Comparison of ENCODE assay signal across 15 mouse cellular contexts in the genomic region with DNA sequence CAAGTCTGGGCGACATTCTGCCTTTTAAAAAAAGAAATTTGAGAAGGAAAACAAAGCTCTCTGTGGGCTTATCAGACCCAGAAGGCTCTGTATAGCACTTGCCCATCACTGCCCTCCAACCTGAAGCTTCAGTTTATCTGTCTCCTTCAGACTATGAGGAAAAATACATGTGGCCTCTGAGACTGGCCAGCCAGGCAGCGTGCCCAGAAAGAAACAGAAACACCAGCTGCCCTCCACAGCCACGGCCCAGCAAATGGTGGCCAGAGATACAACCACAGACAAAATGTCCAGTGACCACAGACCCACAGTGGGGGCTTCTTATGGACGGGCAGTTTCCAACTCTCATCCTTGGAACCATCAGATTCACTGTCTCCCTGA. TPM values are rescaled to one million over a fixed set of nuclear protein-coding genes. Genes with fewer than 3 reads are reported as not detected.
DNase-seq lines count a peak whose midpoint lies in the region; ATAC-seq and TF ChIP-seq lines count a peak whose summit lies in the region.
"Had no signal": no experiment of that assay in that cellular context is flagged by ENCODE, and none has a peak within 500 bp of the region (broad histone marks: within the 10 kb centered on the region; RNA-seq: fewer than 3 reads in every experiment).

No protein-coding gene starts in this region.

- peak overlapping the region; percentile 98 for H3K4me2 ChIP-seq in liver, embryonic 13.5 days
- no peak overlapping the region for H3K4me2 ChIP-seq in forebrain, postnatal 0 days (ENCODE audit: low read depth)
- H3K4me2 ChIP-seq: forebrain, embryonic 12.5 days; heart, embryonic 12.5 days had no signal

- WGBS in spleen, adult 2 months: 48% methylated on average over 4 of the region's 4 CpGs
- 13% methylated on average over 4 of the region's 4 CpGs for WGBS in liver, embryonic 13.5 days (ENCODE audit: insufficient replicate concordance)
- 84% methylated on average over 4 of the region's 4 CpGs for WGBS in forebrain, postnatal 0 days

- ATAC-seq in liver, embryonic 13.5 days (ENCODE audit: low read depth): peak; percentile 46
- no peak for ATAC-seq in forebrain, postnatal 0 days

- no peaks in the 10 kb centered on the region for H3K27me3 ChIP-seq in spleen, adult 2 months (ENCODE audit: control insufficient read depth, insufficient read depth, low read length)
- no peaks in the 10 kb centered on the region for H3K27me3 ChIP-seq in liver, embryonic 13.5 days
- no peaks in the 10 kb centered on the region for H3K27me3 ChIP-seq in forebrain, postnatal 0 days (ENCODE audit: insufficient read depth, low read length)
- H3K27me3 ChIP-seq: heart, embryonic 12.5 days; Patski had no signal

- DNase-seq in spleen, adult 2 months (ENCODE audit: low read depth in 1 of 2, low spot score in 2 of 2): no peak
- no peak for DNase-seq in spleen, adult 18-20 months
- DNase-seq in adipocyte (ENCODE audit: low spot score): peak; percentile 64
- peak; percentile 49 for DNase-seq in liver, embryonic 13.5 days
- peak; percentile 55 to 56 for DNase-seq in spleen, postnatal 10 days (ENCODE audit: low spot score in 2 of 2)
- DNase-seq in forebrain, postnatal 0 days: no peak
- DNase-seq in gastrocnemius, postnatal 4 days (ENCODE audit: low spot score in 2 of 2): no peak
- DNase-seq in testis, postnatal 14 days (ENCODE audit: low spot score): no peak
- DNase-seq: adrenal gland, adult 8-10 months; cerebellum, adult 11 months had no signal

- H3K27ac ChIP-seq in spleen, adult 2 months (ENCODE audit: insufficient read depth, low read length): peak overlapping the region; percentile 72
- H3K27ac ChIP-seq in liver, embryonic 13.5 days: peak overlapping the region; percentile 89
- H3K27ac ChIP-seq in forebrain, postnatal 0 days (ENCODE audit: low read depth, low read length): no peak overlapping the region
- H3K27ac ChIP-seq: embryonic facial prominence, embryonic 10.5 days; forebrain, embryonic 12.5 days; limb, embryonic 10.5 days had no signal

- no peak for TF ChIP-seq CTCF in spleen, adult 2 months (IDR thresholded peaks at IDR 0.05; ENCODE audit: extremely low read depth, insufficient read depth, insufficient read length, insufficient replicate concordance)
- TF ChIP-seq CTCF in forebrain, postnatal 0 days (IDR thresholded peaks at IDR 0.05; ENCODE audit: low read depth): no peak

- peak overlapping the region; percentile 5; the same call in 1 of the 2 replicates for H3K4me3 ChIP-seq in spleen, adult 2 months (ENCODE audit: extremely low read depth, insufficient read depth, insufficient read length)
- H3K4me3 ChIP-seq in liver, embryonic 13.5 days (replicated peaks): peak overlapping the region; percentile 75
- no peak overlapping the region for H3K4me3 ChIP-seq in forebrain, postnatal 0 days (ENCODE audit: low read depth, low read length)
- H3K4me3 ChIP-seq: forebrain, embryonic 12.5 days; heart, embryonic 12.5 days; limb, embryonic 10.5 days had no signal

- peak overlapping the region; percentile 83 for H3K9ac ChIP-seq in liver, embryonic 13.5 days
- H3K9ac ChIP-seq in forebrain, postnatal 0 days: no peak overlapping the region
- H3K9ac ChIP-seq: forebrain, embryonic 12.5 days; heart, embryonic 12.5 days had no signal

- peaks cover 30% of the 10 kb centered on the region; the same call in 1 of the 2 replicates for H3K4me1 ChIP-seq in spleen, adult 2 months (ENCODE audit: control insufficient read depth, insufficient read depth, insufficient read length)
- peaks cover 68% of the 10 kb centered on the region for H3K4me1 ChIP-seq in liver, embryonic 13.5 days (replicated peaks)
- H3K4me1 ChIP-seq in forebrain, postnatal 0 days (ENCODE audit: insufficient read depth): peaks cover 6% of the 10 kb centered on the region; the same call in 1 of the 2 replicates

- no peaks in the 10 kb centered on the region for H3K9me3 ChIP-seq in liver, embryonic 13.5 days (replicated peaks)
- no peaks in the 10 kb centered on the region for H3K9me3 ChIP-seq in forebrain, postnatal 0 days (ENCODE audit: low read length)
- H3K9me3 ChIP-seq: embryonic facial prominence, embryonic 10.5 days; forebrain, embryonic 12.5 days; heart, embryonic 12.5 days; limb, embryonic 10.5 days had no signal

- no peaks in the 10 kb centered on the region for H3K36me3 ChIP-seq in spleen, adult 2 months (ENCODE audit: control insufficient read depth, insufficient read depth, low read length)
- H3K36me3 ChIP-seq in liver, embryonic 13.5 days: 0 out of 2 replicates have a peak, but pooled peaks cover 5% of the 10 kb centered on the region
- no peaks in the 10 kb centered on the region for H3K36me3 ChIP-seq in forebrain, postnatal 0 days (ENCODE audit: insufficient read depth)
- H3K36me3 ChIP-seq: embryonic facial prominence, embryonic 10.5 days; forebrain, embryonic 12.5 days; heart, embryonic 12.5 days; limb, embryonic 10.5 days had no signal

- TF ChIP-seq POLR2A in spleen, adult 2 months (IDR thresholded peaks at IDR 0.05; ENCODE audit: low read depth, low read length): no peak

RNA-seq across cellular contexts. Expression of gene Bid, which starts 2.1 kb away (rescaled TPM):
- 23.6 and 24.0 TPM in 2 replicates for polyA plus RNA-seq in spleen, adult 2 months (2012; rRNA removed)
- polyA plus RNA-seq in liver, embryonic 13.5 days (2015; fragmentation: Nextera tagmentation; extraction: Ambion mirVana): 27.9 and 28.4 TPM in 2 replicates
- 26.9 and 27.3 TPM in 2 replicates for total RNA-seq in forebrain, postnatal 0 days (2014; rRNA removed)
- polyA plus RNA-seq in forebrain, postnatal 0 days (2015; fragmentation: Nextera tagmentation; extraction: Ambion mirVana): 38.4 and 44.9 TPM in 2 replicates
- total RNA-seq in gastrocnemius, postnatal 4 days (2021): 1 to 10 TPM; 4.7 to 4.8 TPM

Comparison
In these comparisons a context has a peak if more than half of its experiments do, and no peak if none do; other contexts are left out.
1. DNase-seq: peak in adipocyte (single experiment), liver, embryonic 13.5 days (single experiment) and spleen, postnatal 10 days (2 of 2); none in spleen, adult 2 months (0 of 2), spleen, adult 18-20 months (0 of 2), forebrain, postnatal 0 days (single experiment), gastrocnemius, postnatal 4 days (0 of 2) and testis, postnatal 14 days (single experiment).